Mouse (Mus musculus): ENCODE measurements at regions not wholly inside any gene's neighbourhood (a gene's known extent, or its start where the extent isn't known, plus 50 kb on each side); places are given as distances from the start of the nearest gene placed in this dataset.

DNA sequence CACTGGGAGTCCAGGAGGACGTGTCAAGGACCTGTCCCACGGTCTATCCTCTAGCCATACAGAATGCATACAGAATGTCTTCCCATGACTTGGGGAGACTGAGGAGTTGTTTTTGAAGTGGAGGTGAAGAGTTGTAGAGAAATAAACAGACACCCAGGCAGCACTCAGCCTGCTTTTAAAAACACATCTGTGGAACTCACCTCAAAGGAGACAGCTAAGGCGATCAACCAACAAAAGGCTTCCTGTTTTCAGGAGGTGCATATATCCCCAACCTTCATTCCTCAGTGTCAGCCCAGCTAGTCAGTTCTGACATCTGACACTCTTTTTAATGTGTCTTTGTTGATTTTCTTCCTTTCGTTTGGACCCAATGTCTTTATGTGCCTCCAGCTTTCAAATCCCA lies 78.6 kb upstream of the Rasgrp1 start:
- TF ChIP-seq POLR2A (IDR thresholded peaks at IDR 0.05; ENCODE audit: low read depth, low read length) (no peak), CTCF (conservative IDR thresholded peaks at IDR 0.05; ENCODE audit: insufficient read depth, insufficient read length, low read depth, low read length) (no peak)

Measured in kidney, adult 2 months (tissue).